15 mouse cellular contexts compared by ENCODE assay signal in the genomic region with DNA sequence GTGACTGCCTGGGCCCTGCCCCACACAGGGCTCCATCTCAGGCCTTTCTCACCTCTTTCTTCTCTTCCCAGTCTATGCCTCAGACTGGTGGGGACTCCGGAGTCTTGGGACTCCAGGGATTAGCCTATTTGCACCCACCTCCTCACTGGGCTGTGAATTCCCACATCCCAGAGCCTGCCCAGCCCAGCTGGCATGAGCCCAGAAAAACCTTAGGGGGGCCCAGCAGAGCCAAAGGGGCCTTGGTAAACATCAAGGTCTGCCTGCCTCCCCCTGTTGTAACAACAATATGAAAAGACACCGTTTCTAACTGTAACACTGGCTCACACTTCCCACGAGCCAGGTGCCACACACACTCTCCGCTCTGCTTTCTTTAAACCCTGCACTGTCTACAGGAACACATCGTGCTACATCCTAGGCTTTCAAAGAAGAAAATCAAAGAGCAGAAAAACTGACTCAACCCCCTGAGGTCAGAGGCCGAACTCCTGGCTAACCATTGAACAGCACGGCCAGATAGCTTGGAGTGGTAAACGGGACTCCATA. TPM values are rescaled to one million over a fixed set of nuclear protein-coding genes. Genes with fewer than 3 reads are reported as not detected.
A peak's percentile ranks its signal among the peaks of the same experiment; 100 is the strongest.
DNase-seq lines count a peak whose midpoint lies in the region; ATAC-seq and TF ChIP-seq lines count a peak whose summit lies in the region.
"Had no signal": no experiment of that assay in that cellular context is flagged by ENCODE, and none has a peak within 500 bp of the region (broad histone marks: within the 10 kb centered on the region; RNA-seq: fewer than 3 reads in every experiment).

No protein-coding gene starts in this region.

- TF ChIP-seq POLR2A in brain, embryonic 14.5 days (IDR thresholded peaks at IDR 0.05; ENCODE audit: borderline replicate concordance, extremely low read depth, insufficient read depth, insufficient read length, poor library complexity, severe bottlenecking), result no peak

- 50% methylated on average over 8 of the region's 8 CpGs for WGBS in heart, embryonic 12.5 days

- H3K4me1 ChIP-seq in heart, embryonic 12.5 days (replicated peaks), result peaks cover 54% of the 10 kb centered on the region
- peaks cover 91% of the 10 kb centered on the region for H3K4me1 ChIP-seq in megakaryocyte, embryonic 14.5 days

- H3K4me2 ChIP-seq in heart, embryonic 12.5 days, result no peak overlapping the region

- DNase-seq in heart, postnatal 14 days, result no peak
- DNase-seq in brain, embryonic 14.5 days (ENCODE audit: low read depth), result peak; percentile 12
- peak; percentile 63 for DNase-seq in left cerebral cortex, postnatal 4 days
- no peak for DNase-seq in layer of hippocampus, adult 8-10 months (ENCODE audit: low spot score in 2 of 2)
- DNase-seq: gastrocnemius, adult 2 months; kidney, postnatal 10 days; lung, postnatal 36 days had no signal

- no peaks in the 10 kb centered on the region for H3K36me3 ChIP-seq in heart, embryonic 12.5 days
- H3K36me3 ChIP-seq in megakaryocyte, embryonic 14.5 days (replicated peaks; ENCODE audit: low read length), result no peaks in the 10 kb centered on the region
- H3K36me3 ChIP-seq: embryonic facial prominence, embryonic 15.5 days; intestine, embryonic 15.5 days had no signal

- H3K9ac ChIP-seq in heart, embryonic 12.5 days, result peak overlapping the region; percentile 65; the same call in 1 of the 2 replicates
- H3K9ac ChIP-seq: embryonic facial prominence, embryonic 15.5 days; intestine, embryonic 15.5 days; liver, embryonic 14.5 days had no signal

- H3K27me3 ChIP-seq in heart, embryonic 12.5 days (replicated peaks), result no peaks in the 10 kb centered on the region
- no peaks in the 10 kb centered on the region for H3K27me3 ChIP-seq in megakaryocyte, embryonic 14.5 days (replicated peaks)
- H3K27me3 ChIP-seq: CH12.LX; intestine, embryonic 15.5 days; Patski had no signal

- intact Hi-C loops in heart, postnatal 14 days (cut with DNase I), result no loop called here
- intact Hi-C loops in left cerebral cortex, postnatal 4 days (cut with DNase I), result no loop called here

- no peak for ATAC-seq in heart, embryonic 12.5 days (ENCODE audit: insufficient number of reproducible peaks, low FRiP score)
- ATAC-seq in megakaryocyte, adult 5-6 weeks (ENCODE audit: poor library complexity, severe bottlenecking), result no peak
- ATAC-seq: Patski had no signal

- peak overlapping the region; percentile 98; the same call in 1 of the 2 replicates for H3K27ac ChIP-seq in heart, embryonic 12.5 days (ENCODE audit: poor library complexity, severe bottlenecking)
- H3K27ac ChIP-seq: embryonic facial prominence, embryonic 15.5 days; gastrocnemius, adult 2 months; liver, embryonic 14.5 days had no signal

- H3K4me3 ChIP-seq in heart, embryonic 12.5 days, result no peak overlapping the region
- peak overlapping the region; percentile 31 for H3K4me3 ChIP-seq in megakaryocyte, embryonic 14.5 days (replicated peaks)
- H3K4me3 ChIP-seq: embryonic facial prominence, embryonic 15.5 days; gastrocnemius, adult 2 months; intestine, embryonic 15.5 days had no signal

- H3K9me3 ChIP-seq in heart, embryonic 12.5 days (replicated peaks), result peaks cover 4% of the 10 kb centered on the region; the same call in 1 of the 2 replicates
- H3K9me3 ChIP-seq in megakaryocyte, embryonic 14.5 days, result no peaks in the 10 kb centered on the region
- H3K9me3 ChIP-seq: embryonic facial prominence, embryonic 15.5 days; intestine, embryonic 15.5 days had no signal

- no peak for TF ChIP-seq CTCF in brain, embryonic 14.5 days (IDR thresholded peaks at IDR 0.05; ENCODE audit: borderline replicate concordance, extremely low read depth, insufficient read depth, insufficient read length)

RNA-seq across cellular contexts. Expression of a gene that starts 29.9 kb away (rescaled TPM):
- 14.9 and 15.2 TPM in 2 replicates for polyA plus RNA-seq in heart, embryonic 12.5 days (2016; fragmentation: Nextera tagmentation; extraction: Ambion mirVana)
- total RNA-seq in heart, postnatal 14 days (2021), result 1 to 10 TPM; 6.2 to 6.4 TPM
- polyA plus RNA-seq in megakaryocyte, embryonic 14.5 days (2012; ENCODE audit: insufficient read depth, low replicate concordance), result 10.6 and 40.8 TPM in 2 replicates
- total RNA-seq in megakaryocyte, adult 5-6 weeks (2015), result 1.2 and 2.1 TPM in 2 replicates
- 0.20 and 0.62 TPM in 2 replicates for total RNA-seq in megakaryocyte, adult 5-6 weeks (2017)
- polyA plus RNA-seq in brain, embryonic 14.5 days (2012; rRNA removed), result 70.2 and 101 TPM in 2 replicates
- 100 to 1,000 TPM; 111 to 122 TPM for total RNA-seq in left cerebral cortex, postnatal 4 days (2021)
- total RNA-seq in layer of hippocampus, adult 8-10 months (2022), result 10 to 100 TPM; 44.4 to 47.8 (median 45.1) TPM

Comparison
In these comparisons a context has a peak if more than half of its experiments do, and no peak if none do; other contexts are left out.
1. DNase-seq: peak in brain, embryonic 14.5 days (single experiment) and left cerebral cortex, postnatal 4 days (single experiment); none in heart, postnatal 14 days (0 of 2) and layer of hippocampus, adult 8-10 months (0 of 2).
2. RNA of a gene that starts 29.9 kb away (total RNA-seq): 111 to 122 TPM in left cerebral cortex, postnatal 4 days and 44.4 to 47.8 TPM in layer of hippocampus, adult 8-10 months; 6.2 to 6.4 TPM in heart, postnatal 14 days and 0.20 to 2.1 TPM in megakaryocyte, adult 5-6 weeks; every median in the first group is over 4 times any median in the second.